Mouse (Mus musculus) midbrain, embryonic 11.5 days (tissue): ENCODE measurements around the gene Fam193b. TPM values are rescaled to one million over a fixed set of nuclear protein-coding genes. Genes with fewer than 3 reads are reported as not detected.

Source experiments
- ATAC-seq: fragments of 200-750 bp; cut with Nextera tagmentation; 2 replicates; pipeline ENCODE4 v1.8.0; 2017; ENCODE audit warnings: moderate TSS enrichment, moderate library complexity; ENCODE audit not compliant: low FRiP score
- DNase-seq: peaks from one replicate; pipeline ENCODE4 v3.0.0; 2015; ENCODE audit warnings: low spot score; ENCODE audit errors: missing footprints
- H3K27ac ChIP-seq: fragments of 300-500 bp; sonication (generic); 2 replicates; pipeline ENCODE4 v1.5.1; 2014; ENCODE audit warnings: low read depth, low read length
- H3K27me3 ChIP-seq: fragments of 300-500 bp; sonication (generic); 2 replicates; pipeline ENCODE4 v1.6.1; 2014; ENCODE audit warnings: mild to moderate bottlenecking, low read length, moderate library complexity, mixed read lengths; ENCODE audit not compliant: control insufficient read depth, insufficient read depth
- H3K36me3 ChIP-seq: fragments of 300-500 bp; sonication (generic); 2 replicates; pipeline ENCODE4 v1.6.1; 2014; ENCODE audit warnings: mild to moderate bottlenecking, low read length, moderate library complexity, mixed read lengths; ENCODE audit not compliant: control insufficient read depth, insufficient read depth
- H3K4me1 ChIP-seq: fragments of 300-500 bp; sonication (generic); 2 replicates; pipeline ENCODE4 v1.6.1; 2014; ENCODE audit warnings: low read length; ENCODE audit not compliant: control insufficient read depth, insufficient read depth
- H3K4me2 ChIP-seq: fragments of 300-500 bp; sonication (generic); 2 replicates; pipeline ENCODE4 v1.6.1; 2014; ENCODE audit warnings: mild to moderate bottlenecking, moderate library complexity
- H3K4me3 ChIP-seq: fragments of 300-500 bp; sonication (generic); 2 replicates; pipeline ENCODE4 v1.5.1; 2014; ENCODE audit warnings: low read depth, low read length
- H3K9ac ChIP-seq: fragments of 300-500 bp; sonication (generic); 2 replicates; pipeline ENCODE4 v1.6.1; 2014; ENCODE audit warnings: low read length
- H3K9me3 ChIP-seq: fragments of 300-500 bp; sonication (generic); 2 replicates; pipeline ENCODE4 v1.6.1; 2016; ENCODE audit warnings: low read length; ENCODE audit not compliant: control insufficient read depth
- WGBS: fragments of 180-500 bp; shearing (Covaris S2); extraction: QIAGEN DNeasy Blood & Tissue Kit; methylation state at CpG from one replicate; pipeline ENCODE4 v1.1.7; 2014; 5-methylcytosine and 5-hydroxymethylcytosine counted together
- polyA plus RNA-seq: library from polyadenylated mRNA; unstranded; fragments of >200 nt; fragmentation: Nextera tagmentation; extraction: Ambion mirVana; gene quantifications from 2 replicates; pipeline ENCODE4 v1.2.1, GENCODE M21; 2014

Gene Fam193b
- polyA plus RNA-seq, 1 experiment from 2014 or later: 39.9 TPM

DNA sequence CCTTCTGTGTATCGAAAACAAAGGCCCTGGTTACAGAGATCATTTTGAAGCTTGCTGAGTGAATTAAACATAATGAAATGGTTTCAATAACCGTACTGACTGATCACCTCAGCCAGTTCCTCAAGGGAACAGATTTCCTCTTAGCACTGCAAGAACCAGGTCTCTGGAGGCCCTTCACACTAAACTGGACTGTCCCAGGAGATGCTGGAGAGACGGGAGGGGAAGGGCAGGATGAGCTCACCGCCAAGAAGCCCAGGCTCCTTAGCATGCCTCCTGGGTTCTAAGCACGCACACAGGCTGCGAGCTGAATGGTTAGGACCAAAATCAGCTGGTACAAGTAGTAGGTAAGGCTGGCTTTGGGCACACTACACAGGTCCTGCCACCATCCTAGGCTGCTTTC, 3.9 kb downstream of the Fam193b start:
- no peaks in the 10 kb centered on the region; the same call in 1 of the 2 replicates for H3K36me3 ChIP-seq
- H3K9me3 ChIP-seq: no peaks in the 10 kb centered on the region

DNA sequence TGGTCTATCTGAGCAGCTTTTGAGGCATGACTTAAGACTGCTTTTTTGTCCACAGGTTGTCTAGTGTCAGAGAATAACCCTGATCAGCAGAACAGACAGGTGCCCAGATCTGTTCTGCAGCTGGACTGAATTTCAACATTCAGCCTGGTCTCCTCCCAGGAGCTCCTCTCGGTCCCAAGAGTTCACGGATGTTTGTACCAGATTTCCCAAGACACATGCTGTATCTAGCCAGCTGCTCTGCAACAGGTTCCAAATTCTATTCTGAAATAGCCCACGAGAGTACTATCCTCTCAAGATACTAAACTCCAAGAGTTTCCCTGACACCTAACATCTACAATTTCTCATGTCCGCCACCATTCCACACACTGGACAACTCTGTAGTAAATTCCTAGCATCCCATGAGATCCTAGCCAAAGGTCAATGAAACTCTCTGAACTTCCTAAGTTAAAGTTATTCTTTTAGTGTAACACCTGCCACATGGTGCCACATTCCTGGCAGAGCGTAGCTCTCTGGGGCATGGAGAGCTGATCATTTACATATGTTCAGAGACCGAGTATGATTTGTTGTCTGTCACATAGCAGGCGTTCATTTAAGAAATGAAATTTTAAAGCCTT, 7.5 kb downstream of the Fam193b start:
- no peak overlapping the region for H3K4me3 ChIP-seq
- DNase-seq (peak; percentile 62), ATAC-seq (no peak)
- H3K4me2 ChIP-seq: no peak overlapping the region
- H3K36me3 ChIP-seq: no peaks in the 10 kb centered on the region; the same call in 1 of the 2 replicates
- no peaks in the 10 kb centered on the region for H3K4me1 ChIP-seq
- no peaks in the 10 kb centered on the region for H3K9me3 ChIP-seq
- no peak overlapping the region for H3K9ac ChIP-seq
- H3K27me3 ChIP-seq: no peaks in the 10 kb centered on the region
- H3K27ac ChIP-seq: no peak overlapping the region
- 82% methylated on average over 7 of the region's 7 CpGs for WGBS

More for the DNA sequence above, 3.9 kb downstream of the Fam193b start:
- Histone ChIP-seq H3K4me3 (no peak overlapping the region), H3K27ac (no peak overlapping the region), H3K27me3 (no peaks in the 10 kb centered on the region), H3K9ac (no peak overlapping the region), H3K4me1 (peaks cover 11% of the 10 kb centered on the region), H3K4me2 (no peak overlapping the region)
- ATAC-seq (no peak), DNase-seq (no peak)
- WGBS: 95% methylated on average over 6 of the region's 6 CpGs

DNA sequence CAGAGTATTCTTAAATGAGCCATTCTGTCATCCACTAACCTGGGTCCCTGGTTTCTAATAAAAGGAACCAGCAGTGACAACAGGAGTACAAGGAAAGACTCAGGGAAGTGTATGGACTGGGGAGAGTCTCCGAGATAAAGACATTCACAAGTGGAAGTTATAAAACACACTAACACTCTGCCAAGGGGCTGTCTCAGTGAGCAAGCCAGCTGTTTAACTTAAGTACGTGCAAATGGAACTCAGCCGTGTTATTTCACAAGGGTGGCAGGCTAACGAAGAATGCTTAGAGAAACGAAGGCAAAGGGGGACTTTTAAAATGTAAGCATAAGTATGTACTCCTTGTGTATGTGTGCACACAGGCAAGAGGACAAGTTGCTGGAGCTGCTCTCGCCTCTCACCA, 13.4 kb downstream of the Fam193b start:
- 93% methylated on average over 6 of the region's 6 CpGs for WGBS
- DNase-seq: no peak
- Histone ChIP-seq H3K27ac (no peak overlapping the region), H3K4me3 (no peak overlapping the region), H3K27me3 (no peaks in the 10 kb centered on the region), H3K9me3 (no peaks in the 10 kb centered on the region), H3K4me2 (no peak overlapping the region), H3K4me1 (no peaks in the 10 kb centered on the region), H3K36me3 (peaks cover 9% of the 10 kb centered on the region; the same call in 1 of the 2 replicates), H3K9ac (no peak overlapping the region)
- ATAC-seq: no peak

DNA sequence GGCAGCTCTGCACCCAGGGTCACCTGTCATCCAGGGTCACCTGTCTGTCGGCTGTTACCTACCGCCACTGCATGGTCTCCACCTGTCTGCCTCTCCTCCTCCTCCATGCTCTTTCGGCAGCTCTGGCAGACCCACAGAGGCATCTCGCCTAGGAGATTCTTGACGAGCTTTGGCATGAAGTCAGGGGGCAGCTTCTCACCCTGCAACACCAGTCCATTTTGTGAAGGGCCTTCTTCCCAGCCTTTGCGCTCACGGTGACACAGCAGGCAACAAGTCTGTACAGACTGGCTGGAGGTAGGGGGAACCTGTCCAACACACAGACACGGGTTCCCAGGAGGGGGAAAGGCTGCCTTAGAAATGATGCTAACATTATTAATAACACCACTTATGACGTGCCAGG, 15.0 kb downstream of the Fam193b start:
- H3K27ac ChIP-seq: no peak overlapping the region
- no peak overlapping the region for H3K9ac ChIP-seq
- DNase-seq (no peak), ATAC-seq (no peak)
- WGBS: 91% methylated on average over 9 of the region's 9 CpGs
- H3K36me3 ChIP-seq: peaks cover 9% of the 10 kb centered on the region; the same call in 1 of the 2 replicates
- H3K4me2 ChIP-seq: no peak overlapping the region
- H3K4me3 ChIP-seq: no peak overlapping the region
- no peaks in the 10 kb centered on the region for H3K9me3 ChIP-seq
- H3K27me3 ChIP-seq: no peaks in the 10 kb centered on the region
- H3K4me1 ChIP-seq: no peaks in the 10 kb centered on the region

DNA sequence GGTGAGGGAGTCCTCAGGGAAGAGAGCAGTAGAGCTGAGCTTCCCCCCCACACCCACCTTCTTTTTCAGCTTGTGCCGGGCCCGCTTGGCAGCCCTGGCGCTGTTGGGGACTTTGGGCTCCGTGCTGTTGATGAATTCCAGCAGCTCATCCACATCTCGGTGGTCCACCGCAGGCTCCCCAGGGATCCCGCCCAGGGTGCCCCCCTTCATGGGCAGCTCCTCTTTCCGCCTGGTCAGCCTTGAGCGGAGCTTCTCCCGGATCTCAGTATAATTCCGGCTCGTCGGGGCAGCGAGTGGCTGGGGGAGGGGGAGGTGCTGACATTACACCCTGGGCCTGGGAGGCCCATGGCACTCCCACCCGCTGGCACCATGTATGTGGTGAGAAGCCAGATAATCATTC, 21.9 kb downstream of the Fam193b start:
- H3K4me1 ChIP-seq: no peaks in the 10 kb centered on the region
- no peak for DNase-seq
- WGBS: 91% methylated on average over 15 of the region's 15 CpGs
- no peak overlapping the region for H3K4me2 ChIP-seq
- H3K36me3 ChIP-seq: peaks cover 7% of the 10 kb centered on the region
- no peak overlapping the region for H3K27ac ChIP-seq
- H3K9me3 ChIP-seq: no peaks in the 10 kb centered on the region
- no peak for ATAC-seq
- H3K4me3 ChIP-seq: no peak overlapping the region
- no peak overlapping the region for H3K9ac ChIP-seq
- H3K27me3 ChIP-seq: no peaks in the 10 kb centered on the region

DNA sequence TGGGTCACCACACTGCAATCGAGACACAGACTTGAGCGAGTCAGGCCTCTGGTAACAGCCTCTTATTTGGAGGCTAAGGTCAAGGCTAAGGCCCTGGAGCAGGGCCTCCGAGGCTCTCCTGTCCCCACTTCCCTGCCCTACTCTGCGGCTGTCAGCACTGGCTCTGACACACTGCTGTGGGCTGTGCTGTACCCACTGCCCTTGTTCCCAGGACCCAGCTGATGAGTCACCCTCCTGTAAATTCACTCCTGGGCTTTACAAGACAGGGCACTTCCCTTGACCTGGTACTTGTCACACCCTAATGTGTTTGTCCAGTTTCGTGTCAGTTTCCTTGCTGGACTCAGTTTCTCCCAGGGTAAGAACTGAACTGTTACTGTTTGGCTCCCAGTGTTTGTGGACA, 22.5 kb downstream of the Fam193b start:
- H3K4me3 ChIP-seq: no peak overlapping the region
- no peaks in the 10 kb centered on the region for H3K27me3 ChIP-seq
- H3K9ac ChIP-seq: no peak overlapping the region
- H3K4me2 ChIP-seq: no peak overlapping the region
- H3K4me1 ChIP-seq: no peaks in the 10 kb centered on the region
- DNase-seq (no peak), ATAC-seq (no peak)
- H3K9me3 ChIP-seq: no peaks in the 10 kb centered on the region
- WGBS: 92% methylated on average over 5 of the region's 5 CpGs
- H3K36me3 ChIP-seq: peaks cover 7% of the 10 kb centered on the region
- no peak overlapping the region for H3K27ac ChIP-seq

DNA sequence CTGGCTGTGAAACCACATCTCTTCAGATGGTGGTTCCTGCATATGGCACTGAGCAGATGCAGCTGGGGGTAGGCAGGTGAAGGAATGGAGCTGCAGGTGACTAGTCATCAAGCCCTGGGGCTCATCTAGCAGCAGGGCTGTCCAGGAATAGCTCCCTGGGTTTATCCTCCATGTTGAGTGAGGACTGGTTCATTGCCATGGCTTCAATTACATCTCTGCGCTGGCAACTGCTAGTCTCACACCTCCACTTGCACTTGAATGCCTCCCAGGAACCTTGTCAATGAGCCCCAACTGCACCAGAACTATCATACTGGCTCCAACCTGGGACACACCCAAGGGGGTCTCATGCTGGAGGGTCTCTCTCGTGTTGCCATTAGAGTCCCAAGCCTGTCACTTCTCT, 23.0 kb downstream of the Fam193b start:
- H3K9ac ChIP-seq: no peak overlapping the region
- no peak for ATAC-seq

DNA sequence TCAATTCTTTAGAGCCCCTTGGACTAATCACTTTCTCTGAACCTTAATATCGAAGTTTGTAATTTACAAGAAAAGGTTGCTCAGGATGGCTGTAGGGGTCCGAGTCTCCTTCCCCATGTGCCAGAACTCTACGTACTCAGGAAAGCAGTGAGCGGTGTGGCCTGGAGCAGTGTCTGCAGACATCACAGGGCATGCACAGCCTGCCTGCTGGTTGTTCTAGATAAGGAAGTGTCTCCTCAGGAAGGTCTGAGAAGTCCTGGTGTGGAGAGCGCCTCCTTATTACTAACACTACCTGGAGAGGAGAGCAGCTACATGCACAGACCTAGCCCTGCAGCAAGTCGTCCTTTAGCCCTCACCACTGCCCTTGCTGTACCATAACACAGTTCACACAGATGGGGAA, 26.1 kb downstream of the Fam193b start:
- WGBS: 90% methylated on average over 6 of the region's 6 CpGs
- no peak overlapping the region for H3K27ac ChIP-seq

More for the DNA sequence above, 23.0 kb downstream of the Fam193b start:
- H3K36me3 ChIP-seq: peaks cover 13% of the 10 kb centered on the region
- no peak for DNase-seq
- no peak overlapping the region for H3K4me3 ChIP-seq
- H3K4me1 ChIP-seq: no peaks in the 10 kb centered on the region
- H3K9me3 ChIP-seq: no peaks in the 10 kb centered on the region
- no peak overlapping the region for H3K27ac ChIP-seq
- WGBS: 100% methylated on average over 2 of the region's 2 CpGs
- no peak overlapping the region for H3K4me2 ChIP-seq
- no peaks in the 10 kb centered on the region for H3K27me3 ChIP-seq

DNA sequence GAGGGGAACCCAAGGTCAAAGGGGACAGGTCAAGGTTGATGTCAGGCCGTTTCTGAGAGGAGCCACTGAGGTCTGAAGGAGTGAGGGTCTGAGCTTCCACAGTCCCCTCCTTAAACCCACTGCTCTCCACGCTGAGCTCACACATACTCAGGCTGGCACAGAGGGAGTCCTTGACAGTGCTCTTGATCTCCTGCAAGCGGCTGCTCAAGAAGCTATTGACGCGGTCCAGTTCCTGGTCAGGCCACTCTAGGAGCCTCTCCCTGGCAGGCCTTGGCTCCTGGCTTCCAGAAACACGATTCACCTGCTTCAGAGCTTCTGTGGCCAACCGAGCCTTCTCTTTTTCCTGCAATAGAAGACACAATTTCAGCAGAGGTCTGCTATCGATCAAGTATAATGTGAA, 27.5 kb downstream of the Fam193b start:
- Histone ChIP-seq H3K4me2 (no peak overlapping the region), H3K9ac (no peak overlapping the region), H3K4me1 (no peaks in the 10 kb centered on the region), H3K9me3 (no peaks in the 10 kb centered on the region), H3K27ac (no peak overlapping the region), H3K27me3 (no peaks in the 10 kb centered on the region), H3K4me3 (no peak overlapping the region), H3K36me3 (peaks cover 26% of the 10 kb centered on the region)
- ATAC-seq: no peak
- no peak for DNase-seq
- WGBS: 91% methylated on average over 8 of the region's 8 CpGs

More for the DNA sequence above, 26.1 kb downstream of the Fam193b start:
- Histone ChIP-seq H3K4me1 (no peaks in the 10 kb centered on the region), H3K9me3 (no peaks in the 10 kb centered on the region), H3K36me3 (peaks cover 24% of the 10 kb centered on the region), H3K4me2 (no peak overlapping the region), H3K27me3 (no peaks in the 10 kb centered on the region), H3K9ac (no peak overlapping the region), H3K4me3 (no peak overlapping the region)
- no peak for ATAC-seq
- DNase-seq: no peak
